Mouse (Mus musculus) intestine, postnatal 0 days (tissue): ENCODE data around the gene Ppp1r1b. TPM values are rescaled to one million over a fixed set of nuclear protein-coding genes. Genes with fewer than 3 reads are reported as not detected.
A peak's percentile ranks its signal among the peaks of the same experiment; 100 is the strongest.

ENCODE experiments used
- ATAC-seq: fragments of 200-750 bp; cut with Nextera tagmentation; 2 replicates; pipeline ENCODE4 v1.8.0; 2017; ENCODE audit warnings: mild to moderate bottlenecking, moderate TSS enrichment, moderate library complexity
- H3K27ac ChIP-seq: fragments of 300-500 bp; sonication (generic); 2 replicates; pipeline ENCODE4 v1.5.1; 2014; ENCODE audit warnings: mild to moderate bottlenecking, low read depth, low read length, moderate library complexity
- H3K27me3 ChIP-seq: fragments of 300-500 bp; sonication (generic); replicated peaks from 2 replicates; pipeline ENCODE4 v1.6.1; 2014; ENCODE audit warnings: low read length, mixed read lengths; ENCODE audit not compliant: control insufficient read depth, insufficient read depth
- H3K36me3 ChIP-seq: fragments of 300-500 bp; sonication (generic); 2 replicates; pipeline ENCODE4 v1.6.1; 2014; ENCODE audit warnings: mild to moderate bottlenecking, moderate library complexity; ENCODE audit not compliant: control insufficient read depth, insufficient read depth
- H3K4me1 ChIP-seq: fragments of 300-500 bp; sonication (generic); replicated peaks from 2 replicates; pipeline ENCODE4 v1.6.1; 2014; ENCODE audit warnings: antibody characterized with exemption, low read length, mixed read lengths; ENCODE audit not compliant: control insufficient read depth, insufficient read depth
- H3K4me2 ChIP-seq: fragments of 300-500 bp; sonication (generic); replicated peaks from 2 replicates; pipeline ENCODE4 v1.6.1; 2014; ENCODE audit warnings: low read depth, mild to moderate bottlenecking, moderate library complexity
- H3K4me3 ChIP-seq: fragments of 300-500 bp; sonication (generic); 2 replicates; pipeline ENCODE4 v1.5.1; 2014; ENCODE audit warnings: low read depth, low read length
- H3K9ac ChIP-seq: fragments of 300-500 bp; sonication (generic); 2 replicates; pipeline ENCODE4 v1.6.1; 2014; ENCODE audit warnings: mild to moderate bottlenecking, low read depth, low read length
- H3K9me3 ChIP-seq: fragments of 300-500 bp; sonication (generic); 2 replicates; pipeline ENCODE4 v1.6.1; 2016; ENCODE audit warnings: mixed run types; ENCODE audit not compliant: control insufficient read depth
- CTCF ChIP-seq: sonication (generic); IDR thresholded peaks from 2 replicates; pipeline ENCODE4 v1.5.1; 2016; ENCODE audit warnings: low read depth, mild to moderate bottlenecking, control low read depth, antibody characterized with exemption, moderate library complexity
- WGBS: fragments of 180-500 bp; shearing (Covaris S2); extraction: QIAGEN DNeasy Blood & Tissue Kit; methylation state at CpG from one replicate; pipeline ENCODE4 v1.1.7; 2014; 5-methylcytosine and 5-hydroxymethylcytosine counted together
- polyA plus RNA-seq: library from polyadenylated mRNA; unstranded; fragments of >200 nt; fragmentation: Nextera tagmentation; extraction: Ambion mirVana; gene quantifications from 2 replicates; pipeline ENCODE4 v1.2.1, GENCODE M21; 2015

Ppp1r1b gene
- polyA plus RNA-seq, 1 experiment from 2014 or later: 99.5 TPM

DNA sequence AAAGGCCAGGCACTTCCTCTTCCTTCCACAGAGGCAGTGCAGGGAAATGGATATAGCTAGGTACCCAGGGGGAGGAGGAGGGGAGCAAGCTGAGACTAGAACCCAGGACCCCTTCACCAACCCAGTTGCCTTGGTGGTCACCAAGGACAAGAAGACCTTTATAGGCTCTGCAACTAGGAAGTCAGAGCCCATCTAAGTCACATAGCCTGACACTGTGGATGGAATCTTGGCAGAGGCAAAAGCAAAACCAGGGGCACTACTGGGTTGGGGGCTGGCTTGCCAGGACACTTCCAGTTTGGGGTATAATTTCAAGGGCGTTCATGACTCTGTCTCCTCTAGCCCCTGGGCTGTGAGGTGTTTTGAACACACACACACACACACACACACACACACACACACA is 16.8 kb upstream of the Ppp1r1b start:
- 69% methylated on average over 1 of the region's 1 CpGs for WGBS
- no peak overlapping the region for H3K9ac ChIP-seq
- H3K27ac ChIP-seq: no peak overlapping the region
- no peak for ATAC-seq
- H3K27me3 ChIP-seq: peaks cover 100% of the 10 kb centered on the region
- H3K9me3 ChIP-seq: no peaks in the 10 kb centered on the region
- TF ChIP-seq CTCF: no peak
- H3K4me2 ChIP-seq: no peak overlapping the region
- no peak overlapping the region for H3K4me3 ChIP-seq
- no peaks in the 10 kb centered on the region for H3K36me3 ChIP-seq
- peaks cover 6% of the 10 kb centered on the region; the same call in 1 of the 2 replicates for H3K4me1 ChIP-seq

GRCm38 (mm10) chr11:98332186-98332585 is 16.0 kb upstream of the Ppp1r1b start:
- peaks cover 100% of the 10 kb centered on the region for H3K27me3 ChIP-seq
- H3K4me3 ChIP-seq: no peak overlapping the region
- no peak overlapping the region for H3K27ac ChIP-seq
- H3K4me2 ChIP-seq: no peak overlapping the region
- 78% methylated on average over 3 of the region's 3 CpGs for WGBS
- no peaks in the 10 kb centered on the region for H3K9me3 ChIP-seq
- no peaks in the 10 kb centered on the region for H3K36me3 ChIP-seq
- 0 out of 2 replicates have a peak, but pooled peaks have one; percentile 12 for TF ChIP-seq CTCF
- no peak for ATAC-seq
- no peak overlapping the region for H3K9ac ChIP-seq
- H3K4me1 ChIP-seq: peaks cover 6% of the 10 kb centered on the region; the same call in 1 of the 2 replicates

DNA sequence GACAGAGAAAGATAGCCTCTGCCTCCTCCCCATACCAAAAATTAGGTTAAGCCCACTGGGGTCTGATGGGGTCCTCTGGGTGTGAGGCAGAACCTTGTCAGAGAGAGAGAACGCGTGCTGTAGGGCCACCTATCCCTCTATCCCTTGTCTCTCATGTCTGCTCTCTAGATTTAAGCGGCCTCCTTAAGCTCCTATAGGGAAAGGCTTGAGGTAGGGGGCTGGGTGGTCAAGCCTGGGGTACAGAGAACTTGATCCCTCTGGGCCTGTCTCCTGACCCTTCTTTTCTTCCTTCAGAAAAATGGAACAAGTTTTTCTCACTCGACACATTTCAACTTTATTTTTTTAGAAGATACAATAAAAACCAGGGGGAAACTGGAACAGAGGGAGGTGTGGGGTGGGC is 15.4 kb upstream of the Ppp1r1b start:
- Histone ChIP-seq H3K9me3 (no peaks in the 10 kb centered on the region), H3K4me3 (no peak overlapping the region), H3K27me3 (peaks cover 100% of the 10 kb centered on the region), H3K27ac (no peak overlapping the region), H3K9ac (no peak overlapping the region), H3K36me3 (no peaks in the 10 kb centered on the region), H3K4me1 (peaks cover 3% of the 10 kb centered on the region; the same call in 1 of the 2 replicates), H3K4me2 (no peak overlapping the region)
- no peak for ATAC-seq
- TF ChIP-seq CTCF: no peak
- WGBS: 67% methylated on average over 4 of the region's 4 CpGs

DNA sequence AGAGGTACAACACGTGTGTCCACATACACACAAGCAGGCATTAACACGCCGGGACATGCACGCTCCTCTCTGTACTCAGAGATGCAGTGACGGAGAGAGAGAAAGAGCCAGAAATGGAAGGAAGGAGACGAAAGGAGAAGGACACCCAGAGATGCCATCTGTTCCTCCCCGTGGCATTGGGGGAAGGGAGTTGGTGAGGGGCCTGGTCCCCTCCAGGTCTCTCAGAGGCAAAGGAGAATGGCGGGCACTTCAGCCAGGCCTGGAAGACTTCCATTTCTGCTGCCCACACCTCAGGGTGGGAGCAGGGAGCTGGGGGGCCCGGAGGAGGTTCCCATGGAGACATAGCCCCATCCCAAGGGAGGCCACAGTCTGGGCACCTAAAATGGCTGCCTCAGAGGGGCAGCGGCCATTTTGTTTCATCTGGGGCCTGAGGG is 14.9 kb upstream of the Ppp1r1b start:
- Histone ChIP-seq H3K4me1 (peaks cover 1% of the 10 kb centered on the region; the same call in 1 of the 2 replicates), H3K36me3 (no peaks in the 10 kb centered on the region), H3K4me2 (no peak overlapping the region), H3K27ac (no peak overlapping the region), H3K9me3 (no peaks in the 10 kb centered on the region), H3K4me3 (no peak overlapping the region), H3K27me3 (peaks cover 100% of the 10 kb centered on the region), H3K9ac (no peak overlapping the region)
- WGBS: 76% methylated on average over 10 of the region's 10 CpGs
- no peak for TF ChIP-seq CTCF
- no peak for ATAC-seq

GRCm38 (mm10) chr11:98333981-98334741 is 14.0 kb upstream of the Ppp1r1b start:
- Histone ChIP-seq H3K27me3 (peaks cover 95% of the 10 kb centered on the region), H3K27ac (no peak overlapping the region), H3K9ac (no peak overlapping the region), H3K9me3 (no peaks in the 10 kb centered on the region), H3K4me2 (peak overlapping the region; percentile 41; the same call in 1 of the 2 replicates), H3K4me3 (peak overlapping the region; percentile 16; the same call in 1 of the 2 replicates), H3K36me3 (no peaks in the 10 kb centered on the region), H3K4me1 (peaks cover 4% of the 10 kb centered on the region; the same call in 1 of the 2 replicates)
- WGBS: 3% methylated on average over 27 of the region's 41 CpGs
- TF ChIP-seq CTCF: no peak
- no peak for ATAC-seq

DNA sequence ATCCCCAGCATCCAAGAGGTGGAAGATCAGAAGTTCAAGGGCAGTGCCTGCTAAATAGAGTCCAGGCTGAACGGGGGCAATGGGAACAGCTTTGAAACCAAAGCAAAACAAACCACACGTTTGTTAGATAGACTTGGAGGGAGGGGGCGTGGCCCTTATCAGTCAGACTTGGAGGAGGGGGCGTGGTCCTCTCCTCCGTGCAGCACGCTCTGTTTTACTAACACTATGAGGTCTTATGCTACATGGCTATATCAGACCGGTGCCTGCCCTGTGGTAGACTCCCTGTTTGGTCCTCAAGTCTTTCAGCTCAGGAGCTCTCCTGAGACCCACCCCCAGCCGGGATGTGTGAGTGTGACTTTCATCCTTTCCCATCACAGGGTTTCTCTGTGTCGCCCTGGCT is 13.0 kb upstream of the Ppp1r1b start:
- no peak for ATAC-seq
- WGBS: 8% methylated on average over 9 of the region's 9 CpGs
- Histone ChIP-seq H3K4me3 (no peak overlapping the region), H3K27me3 (peaks cover 91% of the 10 kb centered on the region), H3K4me2 (no peak overlapping the region), H3K9me3 (no peaks in the 10 kb centered on the region), H3K36me3 (no peaks in the 10 kb centered on the region), H3K27ac (no peak overlapping the region), H3K9ac (no peak overlapping the region), H3K4me1 (peaks cover 4% of the 10 kb centered on the region; the same call in 1 of the 2 replicates)
- TF ChIP-seq CTCF: no peak
